Mouse (Mus musculus) heart, postnatal 0 days (tissue): ENCODE measurements at regions not wholly inside any gene's neighbourhood (a gene's known extent, or its start where the extent isn't known, plus 50 kb on each side); places are given as distances from the start of the nearest gene placed in this dataset.

Source experiments
- CTCF ChIP-seq: IDR thresholded peaks from 2 replicates; pipeline ENCODE4 v1.5.1; 2016; ENCODE audit warnings: antibody characterized with exemption, control low read depth, low read depth
- EP300 ChIP-seq: IDR thresholded peaks from 2 replicates; pipeline ENCODE4 v1.6.1; 2016; ENCODE audit warnings: antibody characterized with exemption, low read depth

DNA sequence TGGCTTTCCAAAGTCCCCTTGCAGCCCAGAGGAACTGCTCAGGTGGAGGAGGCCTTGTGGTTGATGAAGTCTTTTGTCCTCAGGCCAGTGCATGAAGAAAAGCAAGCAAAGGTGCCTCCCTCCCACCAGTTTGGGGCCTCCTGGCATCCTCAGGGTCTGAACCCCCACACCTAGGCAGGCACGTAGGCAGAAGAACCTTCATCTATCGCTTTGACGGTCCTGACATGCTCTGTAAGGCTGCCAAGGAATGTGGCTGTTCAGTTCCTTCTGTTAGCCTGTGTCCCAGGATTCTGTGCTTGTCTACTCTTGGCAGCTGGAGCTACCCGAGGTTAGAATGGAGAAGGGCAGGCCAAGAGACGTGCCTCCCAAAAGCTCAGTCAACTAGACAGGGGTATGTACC is 197.1 kb upstream of the 3110018I06Rik start:
- TF ChIP-seq CTCF (no peak), EP300 (no peak)
